Comparison of ENCODE assay signal across 13 mouse cellular contexts in genomic region chr12:109402943-109403342, GRCm38 (mm10). TPM values are rescaled to one million over a fixed set of nuclear protein-coding genes. Genes with fewer than 3 reads are reported as not detected.
DNase-seq lines count a peak whose midpoint lies in the region; ATAC-seq lines count a peak whose summit lies in the region.
"Had no signal": no experiment of that assay in that cellular context is flagged by ENCODE, and none has a peak within 500 bp of the region (broad histone marks: within the 10 kb centered on the region; RNA-seq: fewer than 3 reads in every experiment).

No protein-coding gene starts in this region.

- no peaks in the 10 kb centered on the region for H3K9me3 ChIP-seq in heart, embryonic 16.5 days (replicated peaks; ENCODE audit: control insufficient read depth, low read length)
- no peaks in the 10 kb centered on the region for H3K9me3 ChIP-seq in midbrain, embryonic 10.5 days (replicated peaks)
- no peaks in the 10 kb centered on the region for H3K9me3 ChIP-seq in midbrain, embryonic 14.5 days (ENCODE audit: control insufficient read depth, low read length)
- H3K9me3 ChIP-seq in intestine, embryonic 15.5 days: no peaks in the 10 kb centered on the region
- H3K9me3 ChIP-seq in stomach, embryonic 15.5 days: no peaks in the 10 kb centered on the region
- H3K9me3 ChIP-seq: liver, embryonic 13.5 days had no signal

- no peak for ATAC-seq in heart, embryonic 16.5 days (replicated peaks; ENCODE audit: extremely low read depth, insufficient read depth, low FRiP score)
- ATAC-seq in midbrain, embryonic 14.5 days (ENCODE audit: low FRiP score, low TSS enrichment): no peak
- ATAC-seq in intestine, embryonic 15.5 days: no peak
- ATAC-seq in stomach, embryonic 15.5 days (ENCODE audit: insufficient read depth, low FRiP score, low read depth): no peak
- ATAC-seq: CD4-positive, CD25-positive, alpha-beta regulatory T cell, adult 4 months had no signal

- DNase-seq in heart, adult 9 months (ENCODE audit: low spot score in 2 of 2): no peak
- no peak for DNase-seq in midbrain, embryonic 10.5 days (ENCODE audit: low spot score)
- no peak for DNase-seq in midbrain, embryonic 14.5 days
- no peak for DNase-seq in left cerebral cortex, postnatal 4 days
- no peak for DNase-seq in embryo, embryonic 10 days (ENCODE audit: low spot score)
- DNase-seq: cerebellum, adult 11-12 months; kidney, postnatal 25 days; right cerebral cortex, postnatal 14 days had no signal

- no peaks in the 10 kb centered on the region for H3K36me3 ChIP-seq in heart, embryonic 16.5 days (ENCODE audit: control insufficient read depth, insufficient read depth)
- no peaks in the 10 kb centered on the region for H3K36me3 ChIP-seq in midbrain, embryonic 10.5 days
- H3K36me3 ChIP-seq in midbrain, embryonic 14.5 days (ENCODE audit: control insufficient read depth, insufficient read depth, low read length): no peaks in the 10 kb centered on the region
- no peaks in the 10 kb centered on the region for H3K36me3 ChIP-seq in intestine, embryonic 15.5 days
- no peaks in the 10 kb centered on the region for H3K36me3 ChIP-seq in stomach, embryonic 15.5 days
- H3K36me3 ChIP-seq: liver, embryonic 13.5 days had no signal

- intact Hi-C loops in left cerebral cortex, postnatal 4 days (cut with DNase I): no loop called here

- WGBS in heart, embryonic 16.5 days: 65% methylated on average over 5 of the region's 5 CpGs
- WGBS in midbrain, embryonic 10.5 days: 71% methylated on average over 5 of the region's 5 CpGs
- 64% methylated on average over 5 of the region's 5 CpGs for WGBS in midbrain, embryonic 14.5 days
- WGBS in intestine, embryonic 15.5 days: 51% methylated on average over 5 of the region's 5 CpGs
- WGBS in stomach, embryonic 15.5 days: 44% methylated on average over 5 of the region's 5 CpGs

- no peaks in the 10 kb centered on the region; the same call in 1 of the 2 replicates for H3K27me3 ChIP-seq in heart, embryonic 16.5 days (ENCODE audit: control insufficient read depth, insufficient read depth, low read length)
- peaks cover 27% of the 10 kb centered on the region for H3K27me3 ChIP-seq in midbrain, embryonic 10.5 days (ENCODE audit: low read depth, poor library complexity, severe bottlenecking)
- H3K27me3 ChIP-seq in midbrain, embryonic 14.5 days (ENCODE audit: control insufficient read depth, insufficient read depth, low read length): no peaks in the 10 kb centered on the region
- H3K27me3 ChIP-seq in intestine, embryonic 15.5 days (replicated peaks): no peaks in the 10 kb centered on the region
- no peaks in the 10 kb centered on the region for H3K27me3 ChIP-seq in stomach, embryonic 15.5 days (replicated peaks)

- no peak overlapping the region for H3K9ac ChIP-seq in heart, embryonic 16.5 days (ENCODE audit: low read length)
- H3K9ac ChIP-seq in midbrain, embryonic 14.5 days (replicated peaks; ENCODE audit: low read length): no peak overlapping the region
- H3K9ac ChIP-seq in intestine, embryonic 15.5 days: no peak overlapping the region
- no peak overlapping the region for H3K9ac ChIP-seq in stomach, embryonic 15.5 days
- H3K9ac ChIP-seq: liver, embryonic 13.5 days had no signal

- no peak overlapping the region for H3K4me2 ChIP-seq in heart, embryonic 16.5 days (ENCODE audit: low read depth, low read length)
- no peak overlapping the region for H3K4me2 ChIP-seq in midbrain, embryonic 14.5 days (ENCODE audit: low read length)
- no peak overlapping the region for H3K4me2 ChIP-seq in intestine, embryonic 15.5 days (replicated peaks)
- H3K4me2 ChIP-seq in stomach, embryonic 15.5 days: no peak overlapping the region
- H3K4me2 ChIP-seq: liver, embryonic 13.5 days had no signal

- H3K27ac ChIP-seq in heart, embryonic 16.5 days (ENCODE audit: low read length): peak overlapping the region; percentile 78
- peak overlapping the region; percentile 69; the same call in 1 of the 2 replicates for H3K27ac ChIP-seq in midbrain, embryonic 10.5 days (replicated peaks)
- no peak overlapping the region for H3K27ac ChIP-seq in midbrain, embryonic 14.5 days (replicated peaks; ENCODE audit: low read depth, low read length)
- H3K27ac ChIP-seq in intestine, embryonic 15.5 days: peak overlapping the region; percentile 92
- H3K27ac ChIP-seq in stomach, embryonic 15.5 days: peak overlapping the region; percentile 87

- no peak overlapping the region for H3K4me3 ChIP-seq in heart, embryonic 16.5 days (ENCODE audit: low read length)
- H3K4me3 ChIP-seq in midbrain, embryonic 10.5 days: no peak overlapping the region
- H3K4me3 ChIP-seq in midbrain, embryonic 14.5 days (replicated peaks; ENCODE audit: low read depth, low read length): no peak overlapping the region
- H3K4me3 ChIP-seq in intestine, embryonic 15.5 days (replicated peaks): no peak overlapping the region
- H3K4me3 ChIP-seq in stomach, embryonic 15.5 days (replicated peaks): no peak overlapping the region
- H3K4me3 ChIP-seq: liver, embryonic 13.5 days had no signal

- peaks cover 38% of the 10 kb centered on the region for H3K4me1 ChIP-seq in heart, embryonic 16.5 days (ENCODE audit: control insufficient read depth, insufficient read depth, low read length)
- peaks cover 57% of the 10 kb centered on the region for H3K4me1 ChIP-seq in midbrain, embryonic 10.5 days
- H3K4me1 ChIP-seq in midbrain, embryonic 14.5 days (ENCODE audit: control insufficient read depth, insufficient read depth, low read length): peaks cover 6% of the 10 kb centered on the region
- peaks cover 66% of the 10 kb centered on the region for H3K4me1 ChIP-seq in intestine, embryonic 15.5 days (replicated peaks)
- peaks cover 68% of the 10 kb centered on the region for H3K4me1 ChIP-seq in stomach, embryonic 15.5 days

RNA-seq across cellular contexts. Expression of gene Dlk1, which starts 49.7 kb away (rescaled TPM):
- 169 and 179 TPM in 2 replicates for polyA plus RNA-seq in heart, embryonic 16.5 days (2015; fragmentation: Nextera tagmentation; extraction: Ambion mirVana)
- polyA plus RNA-seq in midbrain, embryonic 10.5 days (2016; fragmentation: Nextera tagmentation; extraction: Ambion mirVana): 107 and 118 TPM in 2 replicates
- polyA plus RNA-seq in midbrain, embryonic 14.5 days (2014; fragmentation: Nextera tagmentation; extraction: Ambion mirVana): 50.3 and 51.4 TPM in 2 replicates
- polyA plus RNA-seq in intestine, embryonic 15.5 days (2015; fragmentation: Nextera tagmentation; extraction: Ambion mirVana): 364 and 395 TPM in 2 replicates
- 487 and 492 TPM in 2 replicates for polyA plus RNA-seq in stomach, embryonic 15.5 days (2015; fragmentation: Nextera tagmentation; extraction: Ambion mirVana)
- 1 to 10 TPM; 2.6 to 4.6 TPM for total RNA-seq in left cerebral cortex, postnatal 4 days (2021)
- polyA plus RNA-seq: CD4-positive, CD25-positive, alpha-beta regulatory T cell, adult 4 months had no signal
